ENCODE assay signal across 8 mouse cellular contexts in genomic region chr17:90454356-90454737, GRCm38 (mm10).
DNase-seq lines count a peak whose midpoint lies in the region; ATAC-seq and TF ChIP-seq lines count a peak whose summit lies in the region.

No protein-coding gene starts in this region.

- peak overlapping the region; percentile 93 for H3K4me2 ChIP-seq in kidney, embryonic 14.5 days (replicated peaks; ENCODE audit: low read depth, low read length)
- H3K4me2 ChIP-seq in embryonic facial prominence, embryonic 15.5 days (replicated peaks): peak overlapping the region; percentile 89
- H3K4me2 ChIP-seq in limb, embryonic 13.5 days (replicated peaks): peak overlapping the region; percentile 96

- under 1% methylated on average over 15 of the region's 15 CpGs for WGBS in kidney, embryonic 14.5 days
- under 1% methylated on average over 15 of the region's 15 CpGs for WGBS in embryonic facial prominence, embryonic 15.5 days
- 4% methylated on average over 15 of the region's 15 CpGs for WGBS in limb, embryonic 13.5 days

- no peaks in the 10 kb centered on the region for H3K36me3 ChIP-seq in kidney, embryonic 14.5 days (ENCODE audit: control insufficient read depth, insufficient read depth, low read length)
- H3K36me3 ChIP-seq in embryonic facial prominence, embryonic 15.5 days: no peaks in the 10 kb centered on the region
- H3K36me3 ChIP-seq in limb, embryonic 13.5 days: no peaks in the 10 kb centered on the region

- peak overlapping the region; percentile 47; the same call in 1 of the 2 replicates for H3K9ac ChIP-seq in kidney, embryonic 14.5 days (ENCODE audit: low read depth, low read length)
- H3K9ac ChIP-seq in embryonic facial prominence, embryonic 15.5 days: no peak overlapping the region
- peak overlapping the region; percentile 73 for H3K9ac ChIP-seq in limb, embryonic 13.5 days

- peak overlapping the region; percentile 59 for H3K4me3 ChIP-seq in kidney, embryonic 14.5 days (ENCODE audit: low read length)
- H3K4me3 ChIP-seq in embryonic facial prominence, embryonic 15.5 days (replicated peaks): peak overlapping the region; percentile 49
- H3K4me3 ChIP-seq in limb, embryonic 13.5 days: peak overlapping the region; percentile 62

- no peak overlapping the region for H3K27ac ChIP-seq in kidney, embryonic 14.5 days (ENCODE audit: low read depth, low read length)
- no peak overlapping the region for H3K27ac ChIP-seq in embryonic facial prominence, embryonic 15.5 days (replicated peaks)
- H3K27ac ChIP-seq in limb, embryonic 13.5 days: no peak overlapping the region

- DNase-seq in kidney, adult 11 months: no peak
- peak; percentile 72 for DNase-seq in brain, embryonic 14.5 days (ENCODE audit: low read depth)
- DNase-seq in right cerebral cortex, postnatal 4 days: peak; percentile 38
- no peak for DNase-seq in spleen, postnatal 36 days (ENCODE audit: low spot score in 2 of 2)
- DNase-seq in gastrocnemius, postnatal 4 days (ENCODE audit: low spot score in 2 of 2): no peak

- H3K27me3 ChIP-seq in kidney, embryonic 14.5 days (ENCODE audit: control insufficient read depth, insufficient read depth, low read length): peaks cover 17% of the 10 kb centered on the region
- peaks cover 33% of the 10 kb centered on the region for H3K27me3 ChIP-seq in embryonic facial prominence, embryonic 15.5 days
- H3K27me3 ChIP-seq in limb, embryonic 13.5 days: peaks cover 45% of the 10 kb centered on the region

- peak; percentile 16; the same call in 1 of the 2 replicates for ATAC-seq in kidney, embryonic 14.5 days (ENCODE audit: low FRiP score, low TSS enrichment)
- peak; percentile 35; the same call in 1 of the 2 replicates for ATAC-seq in embryonic facial prominence, embryonic 15.5 days (ENCODE audit: insufficient number of reproducible peaks, low FRiP score, low TSS enrichment, low read depth)
- no peak for ATAC-seq in limb, embryonic 13.5 days (ENCODE audit: low FRiP score, low read depth)

- no peak for TF ChIP-seq POLR2A in brain, embryonic 14.5 days (IDR thresholded peaks at IDR 0.05; ENCODE audit: borderline replicate concordance, extremely low read depth, insufficient read depth, insufficient read length, poor library complexity, severe bottlenecking)

- H3K9me3 ChIP-seq in kidney, embryonic 14.5 days (ENCODE audit: control insufficient read depth, low read length): no peaks in the 10 kb centered on the region
- no peaks in the 10 kb centered on the region for H3K9me3 ChIP-seq in embryonic facial prominence, embryonic 15.5 days (replicated peaks)
- H3K9me3 ChIP-seq in limb, embryonic 13.5 days: no peaks in the 10 kb centered on the region

- TF ChIP-seq CTCF in brain, embryonic 14.5 days (IDR thresholded peaks at IDR 0.05; ENCODE audit: borderline replicate concordance, extremely low read depth, insufficient read depth, insufficient read length): no peak

- peaks cover 5% of the 10 kb centered on the region; the same call in 1 of the 2 replicates for H3K4me1 ChIP-seq in kidney, embryonic 14.5 days (ENCODE audit: control insufficient read depth, insufficient read depth, low read length)
- H3K4me1 ChIP-seq in embryonic facial prominence, embryonic 15.5 days: peaks cover 20% of the 10 kb centered on the region
- peaks cover 18% of the 10 kb centered on the region for H3K4me1 ChIP-seq in limb, embryonic 13.5 days

Comparison
In these comparisons a context has a peak if more than half of its experiments do, and no peak if none do; other contexts are left out.
1. DNase-seq: peak in brain, embryonic 14.5 days (single experiment) and right cerebral cortex, postnatal 4 days (single experiment); none in kidney, adult 11 months (single experiment), spleen, postnatal 36 days (0 of 2) and gastrocnemius, postnatal 4 days (0 of 2).
2. Peak in every context shown above with its lines, with median percentiles within 50 percentile points of each other: H3K4me2 ChIP-seq and H3K4me3 ChIP-seq.